Mouse (Mus musculus) liver, embryonic 14.5 days (tissue): ENCODE data around the gene Slc16a11. TPM values are rescaled to one million over a fixed set of nuclear protein-coding genes. Genes with fewer than 3 reads are reported as not detected.

Experiments
- ATAC-seq: fragments of 200-750 bp; cut with Nextera tagmentation; 2 replicates; pipeline ENCODE4 v1.8.0; 2017; ENCODE audit warnings: moderate number of reproducible peaks, mild to moderate bottlenecking, moderate library complexity; ENCODE audit not compliant: insufficient read depth
- DNase-seq, 3 experiments: peaks; one replicate each; pipeline ENCODE4 v3.0.0-alpha.2; 2012 to 2013; ENCODE audit warnings: low read depth in 3 of 3, low spot score in 3 of 3
- H3K27ac ChIP-seq: fragments of 300-500 bp; sonication (generic); 2 replicates; pipeline ENCODE4 v1.5.1; 2014; ENCODE audit warnings: moderate library complexity, mild to moderate bottlenecking, control low read depth, inconsistent platforms
- H3K27me3 ChIP-seq: fragments of 300-500 bp; sonication (generic); 2 replicates; pipeline ENCODE4 v1.6.1; 2014; ENCODE audit warnings: mild to moderate bottlenecking, low read length, moderate library complexity; ENCODE audit not compliant: control insufficient read depth, insufficient read depth
- H3K36me3 ChIP-seq: fragments of 300-500 bp; sonication (generic); replicated peaks from 2 replicates; pipeline ENCODE4 v1.6.1; 2014; ENCODE audit warnings: low read depth; ENCODE audit not compliant: control insufficient read depth, insufficient read depth
- H3K4me1 ChIP-seq, 2 experiments: fragments of 200-500 bp in 1 of 2; fragments of 300-500 bp in 1 of 2; sonication (generic) in 1 of 2; replicated peaks; 2 replicates each; pipeline ENCODE4 v1.6.1; 2012 to 2014; ENCODE audit warnings: antibody characterized with exemption in 1 of 2, inconsistent platforms in 1 of 2, low read length in 1 of 2; ENCODE audit not compliant: control insufficient read depth in 2 of 2, insufficient read depth in 2 of 2
- H3K4me2 ChIP-seq: fragments of 300-500 bp; sonication (generic); 2 replicates; pipeline ENCODE4 v1.6.1; 2014; ENCODE audit warnings: low read depth, mild to moderate bottlenecking, control low read depth, moderate library complexity
- H3K4me3 ChIP-seq, 2 experiments: fragments of 200-500 bp in 1 of 2; fragments of 300-500 bp in 1 of 2; sonication (generic) in 1 of 2; 2 replicates each; pipeline ENCODE4 v1.5.1; 2012 to 2014; ENCODE audit warnings: low read depth in 2 of 2, low read length in 2 of 2, mild to moderate bottlenecking in 2 of 2, control low read depth in 1 of 2, inconsistent platforms in 1 of 2, moderate library complexity in 1 of 2; ENCODE audit not compliant: insufficient read depth in 1 of 2
- H3K9ac ChIP-seq: fragments of 300-500 bp; sonication (generic); replicated peaks from 2 replicates; pipeline ENCODE4 v1.6.1; 2014; ENCODE audit warnings: mild to moderate bottlenecking, control low read depth, moderate library complexity
- H3K9me3 ChIP-seq: fragments of 300-500 bp; sonication (generic); 2 replicates; pipeline ENCODE4 v1.6.1; 2016; ENCODE audit warnings: low read length, mixed read lengths; ENCODE audit not compliant: control insufficient read depth
- CTCF ChIP-seq: IDR thresholded peaks from 2 replicates; pipeline ENCODE4 v1.5.1; 2016; ENCODE audit warnings: antibody characterized with exemption, low read depth, control low read depth
- EP300 ChIP-seq: IDR thresholded peaks from 2 replicates; pipeline ENCODE4 v1.6.1; 2016; ENCODE audit warnings: antibody characterized with exemption, low read depth
- WGBS: fragments of 180-500 bp; shearing (Covaris S2); extraction: QIAGEN DNeasy Blood & Tissue Kit; methylation state at CpG from one replicate; pipeline ENCODE4 v1.1.7; 2014; ENCODE audit not compliant: insufficient replicate concordance; 5-methylcytosine and 5-hydroxymethylcytosine counted together
- microRNA counts: library from miRNA; unstranded; fragments of <30 nt; microRNA quantifications from one replicate; lab custom pipeline; 2016
- microRNA-seq: library from miRNA; unstranded; fragments of <30 nt; microRNA quantifications from one replicate; pipeline ENCODE4, GENCODE M21; 2016
- polyA plus RNA-seq, 2 experiments: library from polyadenylated mRNA; depleted of rRNA in 1 of 2; stranded (reverse) in 1 of 2; unstranded in 1 of 2; fragments of >200 nt; fragmentation: Nextera tagmentation in 1 of 2; extraction: Ambion mirVana in 1 of 2; gene quantifications; 2 replicates each; pipeline versions ENCODE4 v1.2.1 to v1.2.3; 2012 to 2014

The Slc16a11 gene
- polyA plus RNA-seq, 2 experiments, result 0.47 to 0.79 TPM

DNA sequence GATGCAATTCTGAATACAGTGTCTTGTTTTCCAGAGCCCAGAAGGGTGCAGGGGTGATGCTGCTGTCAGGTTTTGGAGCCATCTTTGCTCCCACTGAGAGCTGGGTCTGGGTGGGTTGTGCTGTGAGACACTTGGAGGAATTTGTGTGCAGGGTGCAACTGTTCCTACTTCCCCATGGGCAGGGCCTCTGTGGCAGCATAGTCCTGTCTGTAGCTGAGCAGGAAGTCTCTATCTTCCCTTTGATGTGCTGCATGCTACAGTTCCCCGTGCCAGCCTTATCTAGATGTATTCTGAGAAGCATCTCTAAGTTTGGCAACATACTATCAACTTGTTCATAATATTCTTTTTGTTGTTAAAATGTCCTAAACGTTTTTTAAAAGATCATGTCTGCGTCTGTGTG, 52.7 kb downstream of the Slc16a11 start:
- WGBS, result 23% methylated on average over 3 of the region's 3 CpGs
- H3K9ac ChIP-seq, result no peak overlapping the region
- H3K27ac ChIP-seq, result no peak overlapping the region
- TF ChIP-seq CTCF (no peak), EP300 (no peak)
- ATAC-seq, result no peak
- no peaks in the 10 kb centered on the region for H3K4me1 ChIP-seq
- no peaks in the 10 kb centered on the region for H3K36me3 ChIP-seq
- H3K4me3 ChIP-seq, result no peak overlapping the region
- H3K4me2 ChIP-seq, result no peak overlapping the region
- no peaks in the 10 kb centered on the region for H3K27me3 ChIP-seq
- no peak for DNase-seq
- H3K9me3 ChIP-seq, result no peaks in the 10 kb centered on the region

DNA sequence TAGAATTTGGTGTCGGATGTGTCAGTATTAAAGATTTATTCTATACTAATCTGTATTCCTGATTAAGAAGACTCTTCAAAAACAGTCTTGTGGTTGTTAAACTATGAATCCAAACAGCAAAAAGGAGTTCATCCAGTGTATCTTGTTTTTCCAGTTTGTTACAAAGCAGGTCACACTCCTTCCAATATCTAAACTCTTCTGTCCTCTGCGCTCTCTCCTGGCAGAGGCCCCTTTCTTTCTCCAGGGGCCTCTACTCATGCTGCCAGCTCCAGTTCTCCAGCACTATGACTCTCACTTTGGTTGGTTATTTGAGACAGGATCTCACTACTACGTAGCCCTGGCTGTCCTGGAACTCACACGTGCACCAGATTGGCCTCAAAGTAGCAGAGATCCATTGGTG, 53.3 kb downstream of the Slc16a11 start:
- H3K27me3 ChIP-seq, result no peaks in the 10 kb centered on the region
- WGBS, result 73% methylated on average over 4 of the region's 4 CpGs
- H3K9ac ChIP-seq, result no peak overlapping the region
- H3K36me3 ChIP-seq, result no peaks in the 10 kb centered on the region
- no peak overlapping the region for H3K27ac ChIP-seq
- no peaks in the 10 kb centered on the region for H3K4me1 ChIP-seq
- ATAC-seq (no peak), DNase-seq (no peak)
- H3K4me3 ChIP-seq, result no peak overlapping the region
- H3K4me2 ChIP-seq, result no peak overlapping the region
- no peak for TF ChIP-seq CTCF
- no peak for TF ChIP-seq EP300
- H3K9me3 ChIP-seq, result no peaks in the 10 kb centered on the region

MicroRNAs encoded within 50 kb of the gene (microRNA counts, 519-probe panel; counts per million panel counts)
- microRNA mmu-miR-195 (lab: Ali Mortazavi, UCI) (69.9 counts per million), microRNA mmu-miR-497 (lab: Ali Mortazavi, UCI) (69.9 counts per million)

Small RNA genes lying within 50 kb of the gene (microRNA-seq; reads per million reads assigned to microRNA genes)
- gene Mir195a, result 380 reads per million, percentile 63 among the genes with 10 or more reads in this experiment
- not detected for gene Mir497
- gene Mir497b, result not detected

Other genes with a start within 250 kb of the Slc16a11 start
- 2.0 and 4.0 TPM in 2 replicates for gene Cldn7, start 248.0 kb upstream of the Slc16a11 start, polyA plus RNA-seq (2012; rRNA removed)
- 2.2 TPM in 2 replicates for gene Cldn7, start 248.0 kb upstream of the Slc16a11 start, polyA plus RNA-seq (2014; fragmentation: Nextera tagmentation; extraction: Ambion mirVana)
- gene Ctdnep1, start 231.6 kb upstream of the Slc16a11 start, polyA plus RNA-seq (2012; rRNA removed), result 23.6 and 32.3 TPM in 2 replicates
- gene Ctdnep1, start 231.6 kb upstream of the Slc16a11 start, polyA plus RNA-seq (2014; fragmentation: Nextera tagmentation; extraction: Ambion mirVana), result 9.7 and 10.7 TPM in 2 replicates
- gene Elp5, start 230.2 kb upstream of the Slc16a11 start, polyA plus RNA-seq (2012; rRNA removed), result 44.0 and 46.1 TPM in 2 replicates
- gene Elp5, start 230.2 kb upstream of the Slc16a11 start, polyA plus RNA-seq (2014; fragmentation: Nextera tagmentation; extraction: Ambion mirVana), result 70.2 and 74.0 TPM in 2 replicates
- 134 and 140 TPM in 2 replicates for gene Gabarap, start 221.6 kb upstream of the Slc16a11 start, polyA plus RNA-seq (2012; rRNA removed)
- 296 and 300 TPM in 2 replicates for gene Gabarap, start 221.6 kb upstream of the Slc16a11 start, polyA plus RNA-seq (2014; fragmentation: Nextera tagmentation; extraction: Ambion mirVana)
- gene Phf23, start 217.0 kb upstream of the Slc16a11 start, polyA plus RNA-seq (2012; rRNA removed), result 10.8 and 14.8 TPM in 2 replicates
- gene Phf23, start 217.0 kb upstream of the Slc16a11 start, polyA plus RNA-seq (2014; fragmentation: Nextera tagmentation; extraction: Ambion mirVana), result 11.9 and 12.1 TPM in 2 replicates
- 4.2 and 4.6 TPM in 2 replicates for gene Dvl2, start 212.2 kb upstream of the Slc16a11 start, polyA plus RNA-seq (2012; rRNA removed)
- gene Dvl2, start 212.2 kb upstream of the Slc16a11 start, polyA plus RNA-seq (2014; fragmentation: Nextera tagmentation; extraction: Ambion mirVana), result 3.4 and 4.2 TPM in 2 replicates
- 27.8 and 40.6 TPM in 2 replicates for gene Acadvl, start 197.3 kb upstream of the Slc16a11 start, polyA plus RNA-seq (2012; rRNA removed)
- gene Acadvl, start 197.3 kb upstream of the Slc16a11 start, polyA plus RNA-seq (2014; fragmentation: Nextera tagmentation; extraction: Ambion mirVana), result 84.1 and 98.1 TPM in 2 replicates
- gene Dlg4, start 195.8 kb upstream of the Slc16a11 start, polyA plus RNA-seq (2012; rRNA removed), result 1.5 and 1.9 TPM in 2 replicates
- gene Dlg4, start 195.8 kb upstream of the Slc16a11 start, polyA plus RNA-seq (2014; fragmentation: Nextera tagmentation; extraction: Ambion mirVana), result 0.33 and 0.54 TPM in 2 replicates
- 1.3 TPM in 2 replicates for gene Asgr1, start 158.7 kb upstream of the Slc16a11 start, polyA plus RNA-seq (2012; rRNA removed)
- 2.6 and 4.1 TPM in 2 replicates for gene Asgr1, start 158.7 kb upstream of the Slc16a11 start, polyA plus RNA-seq (2014; fragmentation: Nextera tagmentation; extraction: Ambion mirVana)
- gene Asgr2, start 120.1 kb upstream of the Slc16a11 start, polyA plus RNA-seq (2012; rRNA removed), result 10.0 and 11.5 TPM in 2 replicates
- gene Asgr2, start 120.1 kb upstream of the Slc16a11 start, polyA plus RNA-seq (2014; fragmentation: Nextera tagmentation; extraction: Ambion mirVana), result 9.0 and 10.6 TPM in 2 replicates
- 1.1 and 1.2 TPM in 2 replicates for gene Mgl2, start 82.4 kb upstream of the Slc16a11 start, polyA plus RNA-seq (2012; rRNA removed)
- gene Mgl2, start 82.4 kb upstream of the Slc16a11 start, polyA plus RNA-seq (2014; fragmentation: Nextera tagmentation; extraction: Ambion mirVana), result 1.9 and 2.2 TPM in 2 replicates
- gene Clec10a, start 56.6 kb upstream of the Slc16a11 start, polyA plus RNA-seq (2012; rRNA removed), result 0.25 and 0.34 TPM in 2 replicates
- 0.16 and 0.76 TPM in 2 replicates for gene Clec10a, start 56.6 kb upstream of the Slc16a11 start, polyA plus RNA-seq (2014; fragmentation: Nextera tagmentation; extraction: Ambion mirVana)
- 2.9 and 3.2 TPM in 2 replicates for gene Slc16a13, start 8.3 kb downstream of the Slc16a11 start, polyA plus RNA-seq (2012; rRNA removed)
- 3.8 and 4.4 TPM in 2 replicates for gene Slc16a13, start 8.3 kb downstream of the Slc16a11 start, polyA plus RNA-seq (2014; fragmentation: Nextera tagmentation; extraction: Ambion mirVana)
- gene Bcl6b, start 17.0 kb downstream of the Slc16a11 start, polyA plus RNA-seq (2012; rRNA removed), result 1.0 TPM in 2 replicates
- gene Bcl6b, start 17.0 kb downstream of the Slc16a11 start, polyA plus RNA-seq (2014; fragmentation: Nextera tagmentation; extraction: Ambion mirVana), result 1.0 and 2.5 TPM in 2 replicates
- gene 0610010K14Rik, start 25.2 kb downstream of the Slc16a11 start, polyA plus RNA-seq (2012; rRNA removed), result 53.3 and 56.1 TPM in 2 replicates
- gene 0610010K14Rik, start 25.2 kb downstream of the Slc16a11 start, polyA plus RNA-seq (2014; fragmentation: Nextera tagmentation; extraction: Ambion mirVana), result 78.4 and 79.8 TPM in 2 replicates
- gene Gm21988, start 27.1 kb downstream of the Slc16a11 start, polyA plus RNA-seq (2012; rRNA removed), result 4.5 and 4.8 TPM in 2 replicates
- 4.2 and 4.4 TPM in 2 replicates for gene Gm21988, start 27.1 kb downstream of the Slc16a11 start, polyA plus RNA-seq (2014; fragmentation: Nextera tagmentation; extraction: Ambion mirVana)
- 29.9 and 41.0 TPM in 2 replicates for gene Rnasek, start 27.1 kb downstream of the Slc16a11 start, polyA plus RNA-seq (2012; rRNA removed)
- gene Rnasek, start 27.1 kb downstream of the Slc16a11 start, polyA plus RNA-seq (2014; fragmentation: Nextera tagmentation; extraction: Ambion mirVana), result 124 and 143 TPM in 2 replicates
- gene Alox12, start 42.6 kb downstream of the Slc16a11 start, polyA plus RNA-seq (2012; rRNA removed), result 9.9 and 11.2 TPM in 2 replicates
- 13.6 and 16.9 TPM in 2 replicates for gene Alox12, start 42.6 kb downstream of the Slc16a11 start, polyA plus RNA-seq (2014; fragmentation: Nextera tagmentation; extraction: Ambion mirVana)
- gene Alox12e, start 109.9 kb downstream of the Slc16a11 start, polyA plus RNA-seq (2012; rRNA removed), result 0.05 and 0.06 TPM in 2 replicates
- gene Alox12e, start 109.9 kb downstream of the Slc16a11 start, polyA plus RNA-seq (2014; fragmentation: Nextera tagmentation; extraction: Ambion mirVana), result 0.10 TPM in 1 of 2 replicates, not detected in the other
- gene Alox15, start 139.3 kb downstream of the Slc16a11 start, polyA plus RNA-seq (2012; rRNA removed), result 0.78 and 1.3 TPM in 2 replicates
- 0.66 and 0.91 TPM in 2 replicates for gene Alox15, start 139.3 kb downstream of the Slc16a11 start, polyA plus RNA-seq (2014; fragmentation: Nextera tagmentation; extraction: Ambion mirVana)
- 9.6 and 9.8 TPM in 2 replicates for gene Pelp1, start 197.3 kb downstream of the Slc16a11 start, polyA plus RNA-seq (2012; rRNA removed)
- gene Pelp1, start 197.3 kb downstream of the Slc16a11 start, polyA plus RNA-seq (2014; fragmentation: Nextera tagmentation; extraction: Ambion mirVana), result 12.1 and 13.8 TPM in 2 replicates
- gene Arrb2, start 219.9 kb downstream of the Slc16a11 start, polyA plus RNA-seq (2012; rRNA removed), result 17.8 and 19.4 TPM in 2 replicates
- gene Arrb2, start 219.9 kb downstream of the Slc16a11 start, polyA plus RNA-seq (2014; fragmentation: Nextera tagmentation; extraction: Ambion mirVana), result 9.8 and 11.0 TPM in 2 replicates
- gene Med11, start 239.2 kb downstream of the Slc16a11 start, polyA plus RNA-seq (2012; rRNA removed), result 11.9 and 12.8 TPM in 2 replicates
- gene Med11, start 239.2 kb downstream of the Slc16a11 start, polyA plus RNA-seq (2014; fragmentation: Nextera tagmentation; extraction: Ambion mirVana), result 17.0 and 20.0 TPM in 2 replicates
- 0.28 and 0.31 TPM in 2 replicates for gene Zmynd15, start 246.7 kb downstream of the Slc16a11 start, polyA plus RNA-seq (2012; rRNA removed)
- gene Zmynd15, start 246.7 kb downstream of the Slc16a11 start, polyA plus RNA-seq (2014; fragmentation: Nextera tagmentation; extraction: Ambion mirVana), result 0.10 and 0.29 TPM in 2 replicates
- gene Cxcl16, start 247.2 kb downstream of the Slc16a11 start, polyA plus RNA-seq (2012; rRNA removed), result 0.94 and 1.1 TPM in 2 replicates
- 0.79 and 1.5 TPM in 2 replicates for gene Cxcl16, start 247.2 kb downstream of the Slc16a11 start, polyA plus RNA-seq (2014; fragmentation: Nextera tagmentation; extraction: Ambion mirVana)